Mouse (Mus musculus): ENCODE measurements around the gene Slc6a15. TPM values are rescaled to one million over a fixed set of nuclear protein-coding genes. Genes with fewer than 3 reads are reported as not detected.

Slc6a15 gene
- 1.2 TPM for polyA plus RNA-seq (2014; fragmentation: Illumina TruSeq; extraction: RNeasy Lipid Tissue Mini Kit (QIAGEN cat#74804); ENCODE audit: insufficient read depth, low read depth, low replicate concordance)

DNA sequence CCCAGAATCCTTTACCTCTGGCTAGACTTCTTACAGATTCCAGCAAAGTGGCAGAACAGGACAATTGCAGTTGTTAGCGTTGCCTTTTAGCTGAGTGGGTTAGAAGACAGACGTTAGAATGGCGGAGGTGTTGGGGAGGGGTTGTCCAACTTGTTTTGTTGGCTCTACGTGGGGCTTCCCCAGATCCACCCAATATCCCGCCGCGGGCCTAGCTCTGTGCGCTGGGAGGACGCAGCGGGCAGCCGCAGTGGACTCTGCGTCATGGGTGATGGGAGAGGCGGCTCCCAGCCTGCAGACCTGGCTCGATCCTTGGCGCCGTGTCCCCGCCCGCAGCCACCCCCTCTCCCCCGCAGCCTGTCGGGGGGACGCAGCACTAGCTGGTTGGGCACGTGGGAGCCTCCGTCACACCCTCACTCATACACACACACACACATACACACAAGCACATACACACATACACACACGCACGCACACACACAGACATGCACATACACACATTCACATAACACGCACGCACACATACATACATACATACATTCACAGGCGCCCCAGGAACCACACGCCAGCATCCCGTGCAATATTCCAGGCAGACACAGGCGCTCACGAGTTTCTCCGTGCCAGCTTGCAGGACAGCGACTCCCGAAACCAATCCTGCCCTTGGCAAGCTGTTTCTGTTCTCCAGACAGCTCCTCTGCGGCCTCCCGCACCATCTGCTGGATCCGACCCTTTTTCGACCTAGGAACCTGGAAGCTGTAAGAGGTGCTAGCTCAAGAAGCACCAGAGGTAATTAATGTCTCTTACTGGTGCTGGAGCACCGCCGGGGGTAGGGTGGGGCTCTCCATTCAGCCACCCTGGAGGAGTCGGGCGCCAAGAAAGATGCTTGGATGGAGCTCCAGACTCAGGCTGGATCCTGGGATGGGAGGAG lies at the start of gene Slc6a15:
TSS of gene Slc6a15 (plus strand) at position 413 of the 925 bp plus-strand sequence.

Other genes with a start within 250 kb of the Slc6a15 start
- 1.2 TPM for gene Lrriq1, start 131.5 kb upstream of the Slc6a15 start, polyA plus RNA-seq (2014; fragmentation: Illumina TruSeq; extraction: RNeasy Lipid Tissue Mini Kit (QIAGEN cat#74804); ENCODE audit: insufficient read depth, low read depth, low replicate concordance)

Data from lung, adult 10 weeks (tissue).